Mouse (Mus musculus) layer of hippocampus, adult 2 months (tissue): ENCODE measurements around the gene Purb. TPM values are rescaled to one million over a fixed set of nuclear protein-coding genes. Genes with fewer than 3 reads are reported as not detected.
A peak's percentile ranks its signal among the peaks of the same experiment; 100 is the strongest.

ENCODE experiments used
- DNase-seq, 2 experiments: peaks; one replicate each; pipeline ENCODE4 v3.0.0; 2022; ENCODE audit warnings: low spot score in 2 of 2
- H3K27ac ChIP-seq: fragments of 200-600 bp; 2 replicates; pipeline ENCODE4 v1.8.1; 2022
- H3K4me3 ChIP-seq: fragments of 200-600 bp; 2 replicates; pipeline ENCODE4 v1.8.1; 2022; ENCODE audit warnings: mild to moderate bottlenecking
- CTCF ChIP-seq: fragments of 200-600 bp; conservative IDR thresholded peaks from 2 replicates; pipeline ENCODE4 v1.8.1; 2022; ENCODE audit warnings: antibody characterized with exemption, mild to moderate bottlenecking, moderate library complexity
- total RNA-seq, 2 experiments: library from RNA; stranded (reverse); gene quantifications; 2 replicates each; pipeline ENCODE4 v1.2.3; 2021

The Purb gene
- total RNA-seq, 2 experiments from 2014 or later, result 234 to 240 TPM

DNA sequence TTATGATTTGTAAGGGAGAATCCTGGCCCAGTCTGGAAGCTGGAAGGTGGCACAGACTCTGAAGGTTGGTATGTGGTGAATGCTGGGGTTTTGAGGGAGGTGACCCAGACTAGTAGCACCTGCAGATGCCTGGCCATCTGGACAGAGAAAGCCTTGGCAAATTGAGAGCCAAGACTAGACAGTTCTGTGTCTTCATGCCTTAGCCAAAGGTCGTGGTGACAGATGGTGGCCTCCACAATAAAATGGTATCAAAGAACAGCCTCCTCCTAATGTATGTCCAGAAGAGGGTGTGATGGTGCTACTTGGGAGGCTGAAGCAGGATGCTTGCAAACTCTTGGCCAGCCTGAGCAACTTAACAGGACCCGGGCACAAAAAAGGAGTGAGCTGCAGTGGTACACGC lies 28.5 kb upstream of the Purb start:
- Histone ChIP-seq H3K27ac (no peak overlapping the region), H3K4me3 (no peak overlapping the region)
- DNase-seq, result no peak
- TF ChIP-seq CTCF, result no peak

DNA sequence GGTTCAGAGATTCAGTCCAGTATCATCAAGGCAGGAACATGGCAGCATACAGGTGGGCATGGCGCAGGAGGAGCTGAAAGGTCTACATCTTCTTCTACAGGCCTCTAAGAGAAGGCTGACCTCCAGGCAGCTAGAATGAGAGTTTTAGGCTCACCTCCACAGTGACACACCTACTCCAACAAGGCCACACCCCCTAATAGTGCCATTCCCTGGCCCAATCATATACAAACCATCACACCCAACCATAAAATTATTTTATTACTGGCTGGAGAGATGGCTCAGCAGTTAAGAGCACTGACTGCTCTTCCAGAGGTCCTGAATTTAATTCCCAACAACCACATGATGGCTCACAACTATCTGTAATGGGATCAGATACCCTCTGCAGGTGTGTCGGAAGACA lies 26.8 kb upstream of the Purb start:
- no peak for TF ChIP-seq CTCF

DNA sequence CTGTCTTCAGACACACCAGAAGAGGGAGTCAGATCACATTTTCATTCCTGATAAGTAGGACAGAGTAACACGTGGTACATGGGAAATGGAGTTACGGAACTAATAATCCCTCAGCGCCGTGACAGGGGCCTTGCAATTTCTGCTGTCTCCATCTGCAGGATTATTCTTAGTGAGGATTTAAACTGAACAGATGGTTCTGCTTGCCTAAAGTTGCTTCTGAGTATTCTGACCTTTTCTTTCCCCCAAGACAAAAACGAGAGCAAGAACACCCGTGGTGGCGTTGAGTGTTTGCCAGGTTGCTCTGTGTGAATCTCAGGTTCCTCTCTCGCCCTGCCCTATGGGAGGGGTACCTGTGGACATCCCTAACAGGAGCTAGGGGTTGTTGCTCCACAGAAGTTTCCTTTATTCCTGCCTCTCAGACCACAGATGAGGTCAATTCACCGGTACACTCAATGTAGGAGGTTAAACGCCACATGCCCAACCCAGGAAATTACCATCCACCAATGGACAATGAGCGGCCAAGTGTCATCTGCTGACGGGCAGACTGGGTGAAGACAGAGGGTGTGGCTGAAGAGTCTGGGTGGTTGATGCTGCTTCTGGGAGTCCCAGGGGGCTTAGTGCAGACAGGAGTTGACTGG lies 21.7 kb upstream of the Purb start:
- no peak for DNase-seq
- peak; percentile 39 for TF ChIP-seq CTCF
- H3K27ac ChIP-seq, result no peak overlapping the region
- H3K4me3 ChIP-seq, result no peak overlapping the region

More for the DNA sequence above, 26.8 kb upstream of the Purb start:
- Histone ChIP-seq H3K4me3 (no peak overlapping the region), H3K27ac (no peak overlapping the region)
- no peak for DNase-seq

DNA sequence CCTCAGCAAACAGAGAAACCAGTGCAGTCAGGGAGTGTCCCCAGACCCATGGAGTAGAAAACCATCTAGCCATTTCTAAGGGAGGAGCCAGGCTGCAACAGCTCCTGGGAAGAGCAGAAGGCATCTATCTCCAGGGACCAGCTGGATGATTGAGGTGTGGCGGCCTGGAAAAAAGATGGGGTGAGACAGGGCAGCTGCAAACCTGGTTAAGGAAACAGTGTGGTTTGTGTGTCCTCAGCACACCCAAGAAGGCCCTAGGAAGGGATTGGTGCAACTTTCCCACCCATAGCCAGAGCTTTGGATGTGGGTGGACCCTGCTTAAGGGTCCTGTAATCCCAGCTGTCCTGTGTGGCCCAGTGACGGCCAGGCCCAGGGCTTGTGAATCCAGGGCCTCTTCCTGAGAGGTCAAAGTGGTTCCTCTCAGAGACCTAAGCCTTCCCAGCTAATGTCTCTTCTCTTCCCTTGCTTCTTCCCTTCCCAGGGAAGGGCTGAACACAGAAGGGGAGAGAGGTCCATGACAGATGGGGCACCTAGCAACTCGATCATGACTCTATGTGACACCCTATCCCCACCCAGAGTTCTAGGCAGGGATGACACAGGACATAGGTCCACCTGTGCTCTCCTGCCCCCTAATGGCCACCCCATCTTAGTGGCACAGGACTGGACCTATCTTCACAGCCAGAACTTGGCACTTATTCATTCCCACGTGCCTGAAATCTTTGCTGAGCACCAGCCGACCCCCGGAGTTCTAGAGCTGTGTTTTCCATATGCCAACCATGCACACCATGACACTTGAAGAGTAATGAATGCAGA lies 14.2 kb upstream of the Purb start:
- TF ChIP-seq CTCF, result peak; percentile 65
- Histone ChIP-seq H3K4me3 (no peak overlapping the region), H3K27ac (no peak overlapping the region)
- DNase-seq, result no peak

DNA sequence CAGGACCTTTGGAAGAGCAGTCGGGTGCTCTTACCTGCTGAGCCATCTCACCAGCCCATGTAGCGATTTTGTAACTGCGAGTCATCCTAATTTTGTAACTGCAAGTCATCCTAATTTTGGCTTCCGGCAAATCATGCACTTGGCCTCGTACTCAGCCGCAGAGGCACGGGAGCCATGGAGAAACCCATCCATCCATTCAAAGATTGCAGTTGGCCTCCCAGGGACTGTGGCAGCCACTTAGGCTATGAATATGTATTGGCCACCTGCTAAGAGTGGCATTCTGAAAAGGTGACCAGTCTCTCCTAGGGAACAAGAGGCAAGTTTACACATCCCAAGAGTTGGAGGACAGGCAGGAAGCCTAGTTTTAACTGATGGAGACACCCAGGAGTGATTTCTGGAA lies 13.5 kb upstream of the Purb start:
- no peak overlapping the region for H3K27ac ChIP-seq

DNA sequence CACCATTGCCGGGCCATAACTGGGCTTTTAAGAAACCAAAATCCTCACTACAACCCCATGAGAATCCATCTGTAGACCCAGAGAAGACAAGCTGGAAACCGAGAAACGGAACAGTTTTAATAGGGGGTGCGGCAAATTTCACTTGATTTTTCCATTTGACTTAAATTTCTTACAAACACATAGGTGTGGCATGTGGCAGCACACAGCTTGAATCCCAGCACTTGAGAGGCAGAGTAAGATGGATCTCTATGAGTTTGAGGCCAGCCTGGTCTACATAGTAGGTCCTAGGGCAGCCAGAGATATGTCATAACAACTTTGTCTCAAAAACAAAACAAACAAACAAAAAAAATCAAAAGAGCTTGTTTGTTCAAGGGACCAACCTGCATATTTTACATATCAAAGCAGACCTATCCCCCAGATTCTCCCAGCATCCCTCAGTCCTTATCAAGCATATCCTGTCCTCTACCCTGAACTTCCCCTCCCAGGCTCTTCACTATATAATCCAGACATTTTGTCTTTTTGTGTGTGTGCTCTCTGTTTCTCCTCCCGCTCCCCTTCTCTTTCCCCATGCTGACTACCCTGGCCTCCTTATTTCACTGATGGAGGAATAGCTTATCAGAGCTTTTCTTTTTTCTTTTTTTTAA lies 12.4 kb upstream of the Purb start:
- Histone ChIP-seq H3K4me3 (no peak overlapping the region), H3K27ac (no peak overlapping the region)
- TF ChIP-seq CTCF, result no peak
- DNase-seq, result no peak

More for the DNA sequence above, 13.5 kb upstream of the Purb start:
- no peak for DNase-seq
- TF ChIP-seq CTCF, result no peak
- H3K4me3 ChIP-seq, result no peak overlapping the region

DNA sequence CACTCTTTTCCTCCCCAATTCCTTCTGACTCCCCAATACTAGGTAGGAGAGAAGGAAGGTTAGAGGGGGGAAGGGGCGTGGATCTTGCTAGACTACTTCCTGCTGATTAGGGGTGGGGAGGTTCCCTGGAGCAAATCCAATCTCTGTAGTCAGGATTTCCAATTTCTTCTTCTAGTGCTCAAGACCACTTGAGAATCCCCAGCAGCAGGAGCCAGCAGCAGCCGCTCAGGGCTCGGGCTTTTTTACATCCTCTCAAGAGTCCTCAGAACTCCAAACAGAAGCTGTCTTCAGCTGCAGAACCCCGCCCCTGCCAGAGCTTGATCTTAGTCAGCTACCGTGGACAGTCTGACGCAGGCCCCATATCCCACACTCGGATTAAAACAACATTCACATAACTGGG lies 11.8 kb upstream of the Purb start:
- Histone ChIP-seq H3K27ac (no peak overlapping the region), H3K4me3 (no peak overlapping the region)
- no peak for TF ChIP-seq CTCF
- DNase-seq, result no peak

DNA sequence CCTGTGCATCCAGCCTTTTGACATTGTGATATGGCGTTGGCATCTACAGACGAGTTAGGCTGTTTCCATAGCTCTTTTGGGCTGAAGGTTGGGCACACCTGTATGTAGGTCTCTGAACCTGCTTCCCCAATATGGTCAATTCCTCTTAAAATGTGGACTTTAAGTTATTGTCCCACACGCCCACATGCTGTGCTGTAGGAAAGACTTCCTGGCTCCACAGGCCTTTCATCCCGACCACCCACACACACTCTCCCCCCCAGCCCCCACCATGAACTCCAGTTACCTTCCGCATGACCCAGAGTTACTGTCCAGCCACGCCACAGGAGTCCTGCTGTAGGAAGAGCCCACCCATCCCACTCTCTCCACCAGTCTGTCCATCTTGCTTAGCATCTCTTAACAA lies 11.2 kb upstream of the Purb start:
- no peak for TF ChIP-seq CTCF
- Histone ChIP-seq H3K4me3 (no peak overlapping the region), H3K27ac (no peak overlapping the region)
- DNase-seq, result no peak

DNA sequence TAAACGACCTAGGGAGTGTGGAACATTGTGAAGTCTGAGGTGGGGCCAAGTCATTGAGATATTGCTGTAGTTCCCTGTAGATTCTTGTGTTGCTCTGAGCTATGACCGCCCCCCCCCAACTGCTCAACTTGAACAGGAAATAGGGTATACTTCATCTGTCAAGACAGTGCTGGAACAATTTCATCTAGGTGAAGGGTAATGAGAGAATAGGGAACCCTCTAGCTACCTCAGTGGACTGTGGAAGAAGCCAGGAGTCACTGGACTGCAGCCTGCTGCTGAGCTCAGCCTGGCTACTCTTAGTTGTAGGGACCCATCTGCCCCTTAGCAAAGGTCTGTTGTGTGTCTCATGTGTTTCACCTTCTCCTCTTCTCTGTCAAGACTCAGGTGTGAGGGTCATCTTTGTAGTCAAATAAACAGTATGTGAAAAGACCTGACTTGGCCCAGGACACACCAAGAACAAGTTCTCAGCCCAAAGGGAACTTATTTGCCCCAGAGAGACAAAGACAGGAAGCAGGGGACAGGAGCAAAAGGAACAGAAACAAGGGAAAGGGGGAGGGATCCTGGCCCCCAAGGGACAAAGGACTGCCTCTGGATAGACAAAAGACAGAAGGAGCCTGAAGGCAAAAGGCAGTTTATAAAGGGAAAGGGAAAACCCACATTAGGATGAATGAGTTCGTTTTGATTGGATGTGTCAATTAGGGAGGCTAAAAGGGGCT lies 8.7 kb upstream of the Purb start:
- H3K27ac ChIP-seq, result no peak overlapping the region
- no peak overlapping the region for H3K4me3 ChIP-seq
- DNase-seq, result no peak
- no peak for TF ChIP-seq CTCF

DNA sequence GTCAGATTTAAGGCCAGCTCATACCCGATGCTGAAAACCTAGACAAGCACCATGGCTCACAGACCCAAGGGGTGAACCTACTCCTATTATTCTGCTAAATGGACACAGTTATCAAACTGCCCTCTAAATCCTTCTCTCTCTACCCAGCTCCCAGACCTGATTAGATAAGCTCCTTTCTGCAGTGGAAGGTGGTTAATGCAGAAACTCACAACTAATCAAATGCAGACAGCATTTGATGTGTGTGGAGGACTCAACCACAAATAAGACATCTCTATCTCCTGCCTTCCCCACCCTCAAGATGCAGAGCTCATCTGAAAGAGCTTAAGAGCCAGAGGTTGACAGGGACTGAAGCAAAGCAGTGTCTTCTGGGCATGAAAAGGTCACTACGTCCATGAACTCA lies 7.4 kb upstream of the Purb start:
- no peak for DNase-seq
- no peak for TF ChIP-seq CTCF
- Histone ChIP-seq H3K4me3 (no peak overlapping the region), H3K27ac (no peak overlapping the region)

DNA sequence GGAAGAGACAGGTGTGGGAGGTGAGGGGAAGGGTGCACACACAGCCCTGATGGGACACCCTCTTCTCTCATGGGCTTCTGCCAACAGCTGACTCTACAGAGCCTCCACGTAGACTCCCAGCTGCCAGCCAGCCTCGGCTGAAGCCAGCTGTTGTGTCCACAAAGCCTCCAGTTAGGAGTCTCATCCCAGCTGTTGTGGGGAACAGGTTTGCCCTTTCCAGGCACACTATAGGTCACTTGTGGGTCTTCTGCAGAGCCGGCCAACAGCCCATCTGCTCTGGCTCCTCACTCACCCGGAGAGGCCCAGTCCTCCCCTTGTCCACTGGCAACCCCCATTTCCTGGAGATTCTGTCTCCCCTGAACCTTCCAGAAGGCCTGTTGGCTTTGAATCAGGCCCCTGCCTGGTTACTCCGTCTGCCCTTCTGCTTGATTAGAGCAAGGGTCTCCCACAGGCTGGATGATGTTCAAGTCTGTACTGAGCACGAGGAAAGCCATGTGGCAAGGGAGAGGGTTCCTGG lies 6.0 kb upstream of the Purb start:
- no peak for DNase-seq
- Histone ChIP-seq H3K27ac (no peak overlapping the region), H3K4me3 (no peak overlapping the region)
- TF ChIP-seq CTCF, result no peak

DNA sequence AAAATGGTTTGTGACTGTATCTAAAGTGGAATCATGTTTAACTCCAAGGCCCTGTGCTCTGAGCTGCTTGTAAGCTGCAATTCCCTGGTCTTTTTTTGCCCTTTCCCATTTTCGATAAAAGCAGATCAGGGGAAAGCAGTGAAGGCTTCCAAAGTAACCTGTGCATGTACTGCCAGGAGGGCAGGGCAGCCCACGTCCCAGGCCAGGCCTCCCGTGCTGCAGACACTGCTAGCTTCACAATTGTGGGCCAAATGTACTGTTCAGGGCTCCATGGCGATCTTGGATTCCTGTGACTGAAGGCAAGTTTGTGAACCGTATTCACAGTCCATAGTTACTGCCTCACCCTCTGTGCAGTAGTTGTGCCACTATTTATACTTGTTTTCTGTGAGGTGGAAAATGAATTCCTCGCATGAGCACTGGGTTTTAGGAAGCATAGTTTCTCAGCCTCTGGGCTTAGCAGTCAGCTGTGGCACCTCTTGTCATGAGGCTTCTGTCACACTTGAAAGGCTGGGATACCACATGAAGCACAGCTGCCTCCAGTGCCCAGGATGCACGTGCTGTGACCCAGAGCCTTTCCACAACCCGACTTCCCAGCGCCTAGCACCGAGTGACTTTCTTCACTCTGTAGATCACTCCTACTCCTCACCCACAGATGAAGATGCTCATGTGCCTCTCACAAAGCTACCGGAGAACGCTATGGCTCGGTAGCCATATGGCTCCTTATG lies 5.1 kb upstream of the Purb start:
- peak overlapping the region; percentile 28; the same call in 1 of the 2 replicates for H3K27ac ChIP-seq
- DNase-seq, result no peak
- no peak overlapping the region for H3K4me3 ChIP-seq
- TF ChIP-seq CTCF, result no peak
